Mouse (Mus musculus): ENCODE measurements around the gene Pnma3.
"Not testable (repeated sequence)": the region's sequence is repeated elsewhere in the genome, so short reads cannot be mapped to it uniquely, and the experiment has no call there.

Pnma3 gene

GRCm38 (mm10) chrX:73064415-73064793 is at the start of gene Pnma3:
Gene Pnma3 (plus strand): TSS chrX:73064787.
- DNase-seq, result no peak

GRCm38 (mm10) chrX:73037003-73037402 is 27.6 kb upstream of the Pnma3 start, which contains the start of gene Pnma5:
Gene Pnma5 (minus strand): TSS chrX:73037103.
- DNase-seq, result no peak

GRCm38 (mm10) chrX:73038831-73039230 is 25.8 kb upstream of the Pnma3 start:
- no peak for DNase-seq

GRCm38 (mm10) chrX:73039666-73040065 is 24.9 kb upstream of the Pnma3 start:
- no peak for DNase-seq

- DNase-seq, result peak; percentile 64 to 75
These were observed 10.6 kb upstream of the Pnma3 start for GRCm38 (mm10) chrX:73053860-73054563.

- DNase-seq, result no peak
These were observed 3.1 kb upstream of the Pnma3 start for GRCm38 (mm10) chrX:73061528-73061927.

- DNase-seq, result no peak
These were observed 2.3 kb upstream of the Pnma3 start for GRCm38 (mm10) chrX:73062323-73062722.

GRCm38 (mm10) chrX:73063512-73064414 is 824 bp upstream of the Pnma3 start:
- no peak for DNase-seq

GRCm38 (mm10) chrX:73066765-73067312 is 2.3 kb downstream of the Pnma3 start:
- DNase-seq, result not testable (repeated sequence)

GRCm38 (mm10) chrX:73082267-73083055 is 17.9 kb downstream of the Pnma3 start, which contains the start of gene Xlr4a:
Gene Xlr4a (minus strand): TSS chrX:73082478.
- DNase-seq, result peak; percentile 9 to 32

- not testable (repeated sequence) for DNase-seq
These were observed 32.4 kb downstream of the Pnma3 start, which contains the start of gene Xlr3a for GRCm38 (mm10) chrX:73096941-73097508. Gene Xlr3a (minus strand): TSS chrX:73097095.

GRCm38 (mm10) chrX:73116747-73117146 is 52.2 kb downstream of the Pnma3 start, which contains the start of gene Gm14685:
Gene Gm14685 (plus strand): TSS chrX:73117047.
- DNase-seq, result not testable (repeated sequence)
